In genomic region chrX:75873813-75874212, GRCm38 (mm10) we compare ENCODE assay signal across 8 mouse cellular contexts. TPM values are rescaled to one million over a fixed set of nuclear protein-coding genes. Genes with fewer than 3 reads are reported as not detected.
DNase-seq lines count a peak whose midpoint lies in the region; ATAC-seq and TF ChIP-seq lines count a peak whose summit lies in the region.

No protein-coding gene starts in this region.

- ATAC-seq in liver, embryonic 16.5 days (ENCODE audit: low read depth): no peak
- ATAC-seq in neural tube, embryonic 15.5 days (ENCODE audit: low FRiP score): no peak

- H3K9me3 ChIP-seq in liver, embryonic 16.5 days (replicated peaks; ENCODE audit: control insufficient read depth, low read length): no peaks in the 10 kb centered on the region
- no peaks in the 10 kb centered on the region for H3K9me3 ChIP-seq in neural tube, embryonic 15.5 days (replicated peaks)

- H3K9ac ChIP-seq in heart, adult 2 months (ENCODE audit: low read depth, low read length): peak overlapping the region; percentile 77
- H3K9ac ChIP-seq in liver, embryonic 16.5 days (ENCODE audit: low read depth, low read length): peak overlapping the region; percentile 12; the same call in 1 of the 2 replicates
- peak overlapping the region; percentile 32 for H3K9ac ChIP-seq in neural tube, embryonic 15.5 days (replicated peaks)

- TF ChIP-seq CTCF in heart, adult 2 months (IDR thresholded peaks at IDR 0.05): peak; percentile 51
- 0 out of 2 replicates have a peak, but pooled peaks have one; percentile 23 for TF ChIP-seq CTCF in kidney, adult 2 months (conservative IDR thresholded peaks at IDR 0.05; ENCODE audit: insufficient read depth, insufficient read length, low read depth, low read length)

- no peaks in the 10 kb centered on the region for H3K27me3 ChIP-seq in heart, adult 2 months (ENCODE audit: control insufficient read depth, insufficient read depth, low read length)
- H3K27me3 ChIP-seq in kidney, adult 2 months (replicated peaks; ENCODE audit: control insufficient read depth, insufficient read depth, low read length): no peaks in the 10 kb centered on the region
- peaks cover 3% of the 10 kb centered on the region; the same call in 1 of the 2 replicates for H3K27me3 ChIP-seq in liver, embryonic 16.5 days (ENCODE audit: control insufficient read depth, insufficient read depth, low read depth, low read length)
- no peaks in the 10 kb centered on the region for H3K27me3 ChIP-seq in neural tube, embryonic 15.5 days (replicated peaks)

- H3K36me3 ChIP-seq in heart, adult 2 months (ENCODE audit: control insufficient read depth, insufficient read depth, low read length): peaks cover 1% of the 10 kb centered on the region; the same call in 1 of the 2 replicates
- no peaks in the 10 kb centered on the region for H3K36me3 ChIP-seq in kidney, adult 2 months (ENCODE audit: control insufficient read depth, insufficient read depth, low read length)
- H3K36me3 ChIP-seq in liver, embryonic 16.5 days (ENCODE audit: control insufficient read depth, insufficient read depth): no peaks in the 10 kb centered on the region
- H3K36me3 ChIP-seq in neural tube, embryonic 15.5 days: no peaks in the 10 kb centered on the region

- H3K27ac ChIP-seq in heart, adult 2 months: peak overlapping the region; percentile 83
- peak overlapping the region; percentile 41; the same call in 1 of the 2 replicates for H3K27ac ChIP-seq in kidney, adult 2 months (ENCODE audit: insufficient read depth, low read depth, low read length)
- H3K27ac ChIP-seq in liver, embryonic 16.5 days (ENCODE audit: low read length): no peak overlapping the region
- H3K27ac ChIP-seq in neural tube, embryonic 15.5 days (replicated peaks): no peak overlapping the region

- WGBS in heart, adult 2 months: 11% methylated on average over 13 of the region's 15 CpGs
- 3% methylated on average over 14 of the region's 15 CpGs for WGBS in kidney, adult 2 months
- 19% methylated on average over 15 of the region's 15 CpGs for WGBS in liver, embryonic 16.5 days (ENCODE audit: insufficient replicate concordance)
- WGBS in neural tube, embryonic 15.5 days: 26% methylated on average over 15 of the region's 15 CpGs

- no peak for TF ChIP-seq EP300 in heart, adult 2 months (IDR thresholded peaks at IDR 0.05; ENCODE audit: insufficient read depth, low read depth, low read length)

- DNase-seq in 3134 (ENCODE audit: extremely low read depth, insufficient read length, low spot score): peak; percentile 76
- peak; percentile 53 for DNase-seq in adipocyte (ENCODE audit: low spot score)
- DNase-seq in embryo, embryonic 10.5 days (ENCODE audit: low spot score): peak; percentile 51
- peak; percentile 56 for DNase-seq in heart, adult 2 months
- DNase-seq in kidney, adult 2 months: peak; percentile 28
- DNase-seq in B cell, adult 2 months: no peak

- H3K4me3 ChIP-seq in heart, adult 2 months: peak overlapping the region; percentile 67
- H3K4me3 ChIP-seq in kidney, adult 2 months (ENCODE audit: insufficient read depth, low read depth, low read length): peak overlapping the region; percentile 79
- H3K4me3 ChIP-seq in liver, embryonic 16.5 days (ENCODE audit: low read depth, low read length): peak overlapping the region; percentile 50
- H3K4me3 ChIP-seq in neural tube, embryonic 15.5 days (replicated peaks): peak overlapping the region; percentile 50

- H3K4me2 ChIP-seq in liver, embryonic 16.5 days (ENCODE audit: low read depth, low read length): peak overlapping the region; percentile 61
- peak overlapping the region; percentile 69 for H3K4me2 ChIP-seq in neural tube, embryonic 15.5 days

- no peaks in the 10 kb centered on the region for H3K79me2 ChIP-seq in heart, adult 2 months (replicated peaks; ENCODE audit: control insufficient read depth, insufficient read depth, low read length)

- H3K4me1 ChIP-seq in heart, adult 2 months (ENCODE audit: control insufficient read depth, insufficient read depth, low read length): no peaks in the 10 kb centered on the region; the same call in 1 of the 2 replicates
- H3K4me1 ChIP-seq in kidney, adult 2 months (ENCODE audit: control insufficient read depth, insufficient read depth, low read length): peaks cover 5% of the 10 kb centered on the region; the same call in 1 of the 2 replicates
- no peaks in the 10 kb centered on the region for H3K4me1 ChIP-seq in liver, embryonic 16.5 days (ENCODE audit: control insufficient read depth, low read depth, low read length)
- H3K4me1 ChIP-seq in neural tube, embryonic 15.5 days: 0 out of 2 replicates have a peak, but pooled peaks cover 4% of the 10 kb centered on the region

- TF ChIP-seq POLR2A in heart, adult 2 months (IDR thresholded peaks at IDR 0.05; ENCODE audit: insufficient read depth, low read depth, low read length): no peak
- no peak for TF ChIP-seq POLR2A in kidney, adult 2 months (IDR thresholded peaks at IDR 0.05; ENCODE audit: low read depth, low read length)

- intact Hi-C loops in heart, adult 2 months (cut with DNase I): loop anchor here (2.0 to 10.0 kb wide), 4 partner anchors 42 to 251 kb away; no protein-coding TSS in a partner anchor

RNA-seq across cellular contexts. Expression of gene Pls3, which starts 1.2 kb away (rescaled TPM):
- total RNA-seq in heart, adult 2 months (2021): 10 to 100 TPM; 39.9 to 44.7 TPM
- polyA plus RNA-seq in heart, adult 2 months (2012; rRNA removed): 13.5 and 34.5 TPM in 2 replicates
- 12.6 and 15.7 TPM in 2 replicates for polyA plus RNA-seq in kidney, adult 2 months (2012; rRNA removed)
- 5.8 and 6.2 TPM in 2 replicates for polyA plus RNA-seq in liver, embryonic 16.5 days (2015; fragmentation: Nextera tagmentation; extraction: Ambion mirVana)
- 32.2 and 39.6 TPM in 2 replicates for polyA plus RNA-seq in neural tube, embryonic 15.5 days (2015; fragmentation: Nextera tagmentation; extraction: Ambion mirVana)

Comparison
In these comparisons a context has a peak if more than half of its experiments do, and no peak if none do; other contexts are left out.
1. DNase-seq: peak in 3134 (single experiment), adipocyte (single experiment), embryo, embryonic 10.5 days (single experiment), heart, adult 2 months (2 of 2) and kidney, adult 2 months (single experiment); none in B cell, adult 2 months (0 of 2).
2. H3K27ac ChIP-seq: peak in heart, adult 2 months (single experiment) and kidney, adult 2 months (single experiment); none in liver, embryonic 16.5 days (single experiment) and neural tube, embryonic 15.5 days (single experiment).
3. H3K9ac ChIP-seq: peak in every context shown above with its lines; median percentile 77 in heart, adult 2 months; 32 in neural tube, embryonic 15.5 days; 12 in liver, embryonic 16.5 days.
4. Peak in every context shown above with its lines, with median percentiles within 50 percentile points of each other: H3K4me3 ChIP-seq.